Mouse (Mus musculus): Measurements from ENCODE around the gene Lhx9. TPM values are rescaled to one million over a fixed set of nuclear protein-coding genes. Genes with fewer than 3 reads are reported as not detected.

The Lhx9 gene
- polyA plus RNA-seq, 1 experiment: 0.48 TPM

- TF ChIP-seq POLR2A (IDR thresholded peaks at IDR 0.05; ENCODE audit: insufficient read depth, low read length): no peak
- no peak for TF ChIP-seq EP300 (IDR thresholded peaks at IDR 0.05; ENCODE audit: insufficient read depth, low read depth, low read length)
- no peak for TF ChIP-seq CTCF (IDR thresholded peaks at IDR 0.05; ENCODE audit: low read depth, low read length)
- H3K27ac ChIP-seq (ENCODE audit: insufficient read depth, low read length): no peak overlapping the region
- H3K4me3 ChIP-seq (ENCODE audit: low read depth, low read length): no peak overlapping the region
- H3K27me3 ChIP-seq (ENCODE audit: control insufficient read depth, insufficient read depth, low read length, poor library complexity, severe bottlenecking): no peaks in the 10 kb centered on the region
- no peaks in the 10 kb centered on the region for H3K36me3 ChIP-seq (ENCODE audit: control insufficient read depth, insufficient read depth, low read length, poor library complexity, severe bottlenecking)
- no peaks in the 10 kb centered on the region for H3K4me1 ChIP-seq (ENCODE audit: control insufficient read depth, insufficient read depth, low read length)
- no peaks in the 10 kb centered on the region for H3K9me3 ChIP-seq (replicated peaks; ENCODE audit: control insufficient read depth, insufficient read depth, low read length, poor library complexity, severe bottlenecking)
- H3K9ac ChIP-seq (ENCODE audit: low read depth, poor library complexity, severe bottlenecking): no peak overlapping the region
Measured at GRCm38 (mm10) chr1:138801296-138801695, 47.1 kb downstream of the Lhx9 start.

GRCm38 (mm10) chr1:138799692-138800314 lies 48.6 kb downstream of the Lhx9 start:
- TF ChIP-seq CTCF (IDR thresholded peaks at IDR 0.05; ENCODE audit: low read depth, low read length) (no peak), EP300 (IDR thresholded peaks at IDR 0.05; ENCODE audit: insufficient read depth, low read depth, low read length) (no peak), POLR2A (IDR thresholded peaks at IDR 0.05; ENCODE audit: insufficient read depth, low read length) (no peak)
- H3K4me1 ChIP-seq (ENCODE audit: control insufficient read depth, insufficient read depth, low read length): no peaks in the 10 kb centered on the region
- H3K27me3 ChIP-seq (ENCODE audit: control insufficient read depth, insufficient read depth, low read length, poor library complexity, severe bottlenecking): no peaks in the 10 kb centered on the region
- no peak overlapping the region for H3K4me3 ChIP-seq (ENCODE audit: low read depth, low read length)
- H3K36me3 ChIP-seq (ENCODE audit: control insufficient read depth, insufficient read depth, low read length, poor library complexity, severe bottlenecking): no peaks in the 10 kb centered on the region
- H3K9ac ChIP-seq (ENCODE audit: low read depth, poor library complexity, severe bottlenecking): no peak overlapping the region
- no peak overlapping the region for H3K27ac ChIP-seq (ENCODE audit: insufficient read depth, low read length)
- no peaks in the 10 kb centered on the region for H3K9me3 ChIP-seq (replicated peaks; ENCODE audit: control insufficient read depth, insufficient read depth, low read length, poor library complexity, severe bottlenecking)

GRCm38 (mm10) chr1:138798110-138798509 lies 50.3 kb downstream of the Lhx9 start:
- H3K9ac ChIP-seq (ENCODE audit: low read depth, poor library complexity, severe bottlenecking): no peak overlapping the region
- H3K4me1 ChIP-seq (ENCODE audit: control insufficient read depth, insufficient read depth, low read length): no peaks in the 10 kb centered on the region
- H3K4me3 ChIP-seq (ENCODE audit: low read depth, low read length): no peak overlapping the region
- no peaks in the 10 kb centered on the region for H3K27me3 ChIP-seq (ENCODE audit: control insufficient read depth, insufficient read depth, low read length, poor library complexity, severe bottlenecking)
- H3K36me3 ChIP-seq (ENCODE audit: control insufficient read depth, insufficient read depth, low read length, poor library complexity, severe bottlenecking): no peaks in the 10 kb centered on the region
- H3K9me3 ChIP-seq (replicated peaks; ENCODE audit: control insufficient read depth, insufficient read depth, low read length, poor library complexity, severe bottlenecking): no peaks in the 10 kb centered on the region
- no peak overlapping the region for H3K27ac ChIP-seq (ENCODE audit: insufficient read depth, low read length)
- TF ChIP-seq POLR2A (IDR thresholded peaks at IDR 0.05; ENCODE audit: insufficient read depth, low read length): no peak
- no peak for TF ChIP-seq CTCF (IDR thresholded peaks at IDR 0.05; ENCODE audit: low read depth, low read length)
- TF ChIP-seq EP300 (IDR thresholded peaks at IDR 0.05; ENCODE audit: insufficient read depth, low read depth, low read length): no peak

GRCm38 (mm10) chr1:138785856-138786255 lies 62.5 kb downstream of the Lhx9 start:
- Histone ChIP-seq H3K27me3 (ENCODE audit: control insufficient read depth, insufficient read depth, low read length, poor library complexity, severe bottlenecking) (no peaks in the 10 kb centered on the region; the same call in none of the 2 replicates), H3K27ac (ENCODE audit: insufficient read depth, low read length) (no peak overlapping the region), H3K4me1 (ENCODE audit: control insufficient read depth, insufficient read depth, low read length) (no peaks in the 10 kb centered on the region), H3K4me3 (ENCODE audit: low read depth, low read length) (no peak overlapping the region), H3K36me3 (ENCODE audit: control insufficient read depth, insufficient read depth, low read length, poor library complexity, severe bottlenecking) (no peaks in the 10 kb centered on the region), H3K9ac (ENCODE audit: low read depth, poor library complexity, severe bottlenecking) (no peak overlapping the region), H3K9me3 (replicated peaks; ENCODE audit: control insufficient read depth, insufficient read depth, low read length, poor library complexity, severe bottlenecking) (peaks cover 7% of the 10 kb centered on the region; the same call in 1 of the 2 replicates)
- no peak for TF ChIP-seq CTCF (IDR thresholded peaks at IDR 0.05; ENCODE audit: low read depth, low read length)
- TF ChIP-seq POLR2A (IDR thresholded peaks at IDR 0.05; ENCODE audit: insufficient read depth, low read length): no peak
- TF ChIP-seq EP300 (IDR thresholded peaks at IDR 0.05; ENCODE audit: insufficient read depth, low read depth, low read length): no peak

- Histone ChIP-seq H3K4me1 (ENCODE audit: control insufficient read depth, insufficient read depth, low read length) (no peaks in the 10 kb centered on the region), H3K36me3 (ENCODE audit: control insufficient read depth, insufficient read depth, low read length, poor library complexity, severe bottlenecking) (no peaks in the 10 kb centered on the region), H3K4me3 (ENCODE audit: low read depth, low read length) (no peak overlapping the region), H3K27me3 (ENCODE audit: control insufficient read depth, insufficient read depth, low read length, poor library complexity, severe bottlenecking) (no peaks in the 10 kb centered on the region; the same call in none of the 2 replicates), H3K9me3 (replicated peaks; ENCODE audit: control insufficient read depth, insufficient read depth, low read length, poor library complexity, severe bottlenecking) (peaks cover 7% of the 10 kb centered on the region; the same call in 1 of the 2 replicates), H3K9ac (ENCODE audit: low read depth, poor library complexity, severe bottlenecking) (no peak overlapping the region), H3K27ac (ENCODE audit: insufficient read depth, low read length) (no peak overlapping the region)
- TF ChIP-seq CTCF (IDR thresholded peaks at IDR 0.05; ENCODE audit: low read depth, low read length) (no peak), POLR2A (IDR thresholded peaks at IDR 0.05; ENCODE audit: insufficient read depth, low read length) (no peak), EP300 (IDR thresholded peaks at IDR 0.05; ENCODE audit: insufficient read depth, low read depth, low read length) (no peak)
Measured at GRCm38 (mm10) chr1:138784019-138784418, 64.4 kb downstream of the Lhx9 start.

Other genes starting within 250 kb of the Lhx9 start
- 29.6 and 30.6 TPM in 2 replicates for gene Nek7, start 228.4 kb downstream of the Lhx9 start, polyA plus RNA-seq (2011; ENCODE audit: insufficient read depth, insufficient read length, low read depth, missing spikeins)
- gene 2310009B15Rik, start 8.3 kb upstream of the Lhx9 start, polyA plus RNA-seq (2011; ENCODE audit: insufficient read depth, insufficient read length, low read depth, missing spikeins): 8.6 and 8.9 TPM in 2 replicates
- gene Dennd1b, start 114.9 kb upstream of the Lhx9 start, polyA plus RNA-seq (2011; ENCODE audit: insufficient read depth, insufficient read length, low read depth, missing spikeins): 25.8 and 29.1 TPM in 2 replicates